Mouse (Mus musculus): ENCODE measurements around the gene Prkg1. TPM values are rescaled to one million over a fixed set of nuclear protein-coding genes. Genes with fewer than 3 reads are reported as not detected.

The Prkg1 gene
- total and polyA plus RNA-seq, 3 experiments: 2.2 to 13.6 (median 11.0) TPM

DNA sequence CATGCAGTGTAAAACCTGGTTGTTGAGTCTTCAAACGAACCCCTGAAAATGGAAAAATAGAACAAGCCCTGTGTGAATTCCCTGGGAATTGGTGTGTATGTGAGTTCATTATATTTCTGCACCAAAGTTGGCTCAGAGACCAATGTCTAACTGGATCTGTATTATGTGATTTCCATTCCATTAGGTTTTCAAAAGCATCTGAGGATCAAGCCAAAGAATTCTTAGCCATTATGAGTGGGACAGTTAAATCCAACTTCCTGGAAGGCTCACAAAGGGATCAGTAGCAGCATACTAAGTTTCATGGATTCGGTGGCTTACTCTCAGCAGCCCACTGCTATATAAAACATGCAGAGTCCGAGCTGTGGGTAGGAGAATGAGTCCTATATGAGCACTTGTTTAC, 1178.5 kb downstream of the Prkg1 start:
- H3K27me3 ChIP-seq (ENCODE audit: control insufficient read depth, insufficient read depth, low read length): no peaks in the 10 kb centered on the region
- no peaks in the 10 kb centered on the region for H3K79me2 ChIP-seq (replicated peaks; ENCODE audit: control insufficient read depth, insufficient read depth, low read length)
- DNase-seq: no peak
- no peaks in the 10 kb centered on the region for H3K36me3 ChIP-seq (ENCODE audit: control insufficient read depth, insufficient read depth, low read length)
- TF ChIP-seq EP300 (IDR thresholded peaks at IDR 0.05; ENCODE audit: insufficient read depth, low read depth, low read length): no peak
- no peak for TF ChIP-seq POLR2A (IDR thresholded peaks at IDR 0.05; ENCODE audit: insufficient read depth, low read depth, low read length)
- no peak for TF ChIP-seq CTCF (IDR thresholded peaks at IDR 0.05)
- no peak overlapping the region for H3K9ac ChIP-seq (ENCODE audit: low read depth, low read length)
- intact Hi-C loops (cut with DNase I): no loop called here
- H3K4me3 ChIP-seq: no peak overlapping the region
- 80% methylated on average over 3 of the region's 3 CpGs for WGBS
- H3K27ac ChIP-seq: no peak overlapping the region
- H3K4me1 ChIP-seq (ENCODE audit: control insufficient read depth, insufficient read depth, low read length): no peaks in the 10 kb centered on the region

DNA sequence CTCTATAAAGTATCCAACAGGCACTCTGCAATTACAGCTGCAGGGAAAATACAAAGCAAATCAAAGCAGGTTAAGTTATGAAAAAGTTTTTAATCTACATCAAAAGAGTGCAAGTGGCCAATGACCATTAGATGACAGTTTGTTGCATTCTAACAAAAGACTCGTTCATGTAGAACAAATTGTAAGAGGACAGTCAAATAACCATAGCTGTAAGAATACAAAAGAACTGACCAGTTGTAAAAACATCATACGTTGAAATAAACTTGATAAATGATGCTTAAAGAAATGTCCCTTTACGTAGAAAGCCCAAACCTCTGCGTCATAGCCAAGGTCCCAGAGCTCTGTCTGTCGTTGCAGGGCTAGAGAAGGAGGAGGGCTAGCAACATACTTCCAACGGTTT, 1200.3 kb downstream of the Prkg1 start:
- TF ChIP-seq POLR2A (IDR thresholded peaks at IDR 0.05; ENCODE audit: insufficient read depth, low read depth, low read length) (no peak), EP300 (IDR thresholded peaks at IDR 0.05; ENCODE audit: insufficient read depth, low read depth, low read length) (no peak), CTCF (IDR thresholded peaks at IDR 0.05) (no peak)
- intact Hi-C loops (cut with DNase I): no loop called here
- no peak overlapping the region for H3K9ac ChIP-seq (ENCODE audit: low read depth, low read length)
- WGBS: 84% methylated on average over 6 of the region's 6 CpGs
- H3K4me3 ChIP-seq: no peak overlapping the region
- no peak for DNase-seq
- H3K27ac ChIP-seq: no peak overlapping the region
- H3K79me2 ChIP-seq (replicated peaks; ENCODE audit: control insufficient read depth, insufficient read depth, low read length): no peaks in the 10 kb centered on the region
- H3K36me3 ChIP-seq (ENCODE audit: control insufficient read depth, insufficient read depth, low read length): no peaks in the 10 kb centered on the region
- H3K27me3 ChIP-seq (ENCODE audit: control insufficient read depth, insufficient read depth, low read length): no peaks in the 10 kb centered on the region
- H3K4me1 ChIP-seq (ENCODE audit: control insufficient read depth, insufficient read depth, low read length): no peaks in the 10 kb centered on the region

DNA sequence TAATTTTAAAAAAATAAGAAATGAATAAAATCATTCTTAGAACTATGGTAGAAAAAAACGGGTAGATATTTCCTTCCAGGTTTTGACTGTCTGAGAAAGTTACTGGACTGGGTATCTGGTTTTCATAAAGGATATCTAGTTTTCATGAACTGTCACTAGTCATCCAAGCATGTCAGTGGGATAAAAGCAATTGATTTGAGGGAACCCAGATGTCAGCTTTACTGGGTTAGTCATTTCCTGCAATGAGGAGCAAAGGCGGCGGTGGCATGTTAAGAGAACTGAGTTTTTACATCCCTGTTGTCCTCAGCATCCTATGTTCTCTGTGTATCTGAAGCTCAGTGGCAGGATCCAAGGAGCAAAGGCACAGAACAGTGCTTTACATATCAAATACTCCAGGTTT, 1201.0 kb downstream of the Prkg1 start:
- no peaks in the 10 kb centered on the region for H3K79me2 ChIP-seq (replicated peaks; ENCODE audit: control insufficient read depth, insufficient read depth, low read length)
- no peak overlapping the region for H3K27ac ChIP-seq
- no peaks in the 10 kb centered on the region for H3K4me1 ChIP-seq (ENCODE audit: control insufficient read depth, insufficient read depth, low read length)
- H3K9ac ChIP-seq (ENCODE audit: low read depth, low read length): no peak overlapping the region
- H3K4me3 ChIP-seq: no peak overlapping the region
- no peaks in the 10 kb centered on the region for H3K27me3 ChIP-seq (ENCODE audit: control insufficient read depth, insufficient read depth, low read length)
- TF ChIP-seq EP300 (IDR thresholded peaks at IDR 0.05; ENCODE audit: insufficient read depth, low read depth, low read length) (no peak), CTCF (IDR thresholded peaks at IDR 0.05) (no peak), POLR2A (IDR thresholded peaks at IDR 0.05; ENCODE audit: insufficient read depth, low read depth, low read length) (no peak)
- DNase-seq: no peak
- H3K36me3 ChIP-seq (ENCODE audit: control insufficient read depth, insufficient read depth, low read length): no peaks in the 10 kb centered on the region
- intact Hi-C loops (cut with DNase I): no loop called here
- WGBS: 53% methylated on average over 3 of the region's 3 CpGs

DNA sequence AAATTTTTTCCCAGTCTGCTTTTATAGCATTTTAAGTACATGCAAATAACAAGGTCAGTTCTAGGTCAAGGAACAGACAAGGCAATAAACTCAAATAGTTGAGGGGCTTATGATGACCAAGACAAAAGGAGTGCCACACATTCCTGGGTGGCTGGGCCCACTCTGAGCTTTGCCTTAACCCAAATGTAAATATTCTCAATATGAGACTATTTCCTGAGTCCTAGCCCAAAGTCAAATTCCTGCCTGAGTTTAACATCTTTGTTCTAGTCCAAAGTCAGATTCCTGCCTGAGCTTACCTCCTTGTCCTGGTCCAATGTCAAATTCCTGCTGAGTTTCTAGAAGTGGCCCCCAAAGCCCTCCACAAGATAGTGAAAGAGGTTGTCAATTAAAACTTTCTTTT, 1206.8 kb downstream of the Prkg1 start:
- H3K36me3 ChIP-seq (ENCODE audit: control insufficient read depth, insufficient read depth, low read length): no peaks in the 10 kb centered on the region
- DNase-seq: no peak
- TF ChIP-seq CTCF (IDR thresholded peaks at IDR 0.05) (no peak), POLR2A (IDR thresholded peaks at IDR 0.05; ENCODE audit: insufficient read depth, low read depth, low read length) (no peak), EP300 (IDR thresholded peaks at IDR 0.05; ENCODE audit: insufficient read depth, low read depth, low read length) (no peak)
- H3K27ac ChIP-seq: no peak overlapping the region
- intact Hi-C loops (cut with DNase I): no loop called here
- H3K4me3 ChIP-seq: no peak overlapping the region
- H3K9ac ChIP-seq (ENCODE audit: low read depth, low read length): no peak overlapping the region
- peaks cover 1% of the 10 kb centered on the region; the same call in 1 of the 2 replicates for H3K4me1 ChIP-seq (ENCODE audit: control insufficient read depth, insufficient read depth, low read length)
- no peaks in the 10 kb centered on the region for H3K79me2 ChIP-seq (replicated peaks; ENCODE audit: control insufficient read depth, insufficient read depth, low read length)
- peaks cover 2% of the 10 kb centered on the region; the same call in 1 of the 2 replicates for H3K27me3 ChIP-seq (ENCODE audit: control insufficient read depth, insufficient read depth, low read length)

DNA sequence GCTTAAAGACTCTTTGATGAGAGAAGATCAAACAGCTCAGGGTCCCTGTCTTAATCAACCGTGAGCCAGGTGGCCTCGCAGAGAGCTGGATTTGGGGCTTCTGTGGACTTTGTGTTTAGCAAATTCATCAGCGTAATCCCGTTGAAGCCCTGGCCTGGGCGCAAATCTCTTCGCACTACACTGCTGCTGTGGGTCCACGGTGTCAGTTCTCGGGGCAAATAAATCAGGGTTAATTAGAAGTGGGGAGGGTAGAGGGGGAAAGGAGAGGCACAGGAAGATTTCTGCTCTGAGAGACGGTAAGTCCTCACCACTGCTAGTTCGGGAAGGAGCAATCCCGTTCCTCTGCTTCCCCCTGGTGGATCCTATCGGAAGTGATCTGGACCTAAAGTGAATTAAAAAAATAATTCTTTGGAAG, 1210.4 kb downstream of the Prkg1 start:
- no peak overlapping the region for H3K27ac ChIP-seq
- peak overlapping the region; percentile 48; the same call in 1 of the 2 replicates for H3K9ac ChIP-seq (ENCODE audit: low read depth, low read length)
- H3K36me3 ChIP-seq (ENCODE audit: control insufficient read depth, insufficient read depth, low read length): no peaks in the 10 kb centered on the region
- 0 out of 2 replicates have a peak, but pooled peaks have one; percentile 18 for TF ChIP-seq EP300 (IDR thresholded peaks at IDR 0.05; ENCODE audit: insufficient read depth, low read depth, low read length)
- TF ChIP-seq POLR2A (IDR thresholded peaks at IDR 0.05; ENCODE audit: insufficient read depth, low read depth, low read length): no peak
- TF ChIP-seq CTCF (IDR thresholded peaks at IDR 0.05): peak; percentile 88
- DNase-seq: peak; percentile 8 to 63
- intact Hi-C loops (cut with DNase I): loop anchor here (1.0 to 5.0 kb wide), 3 partner anchors 127 to 337 kb away; no protein-coding TSS in a partner anchor
- no peak overlapping the region for H3K4me3 ChIP-seq
- H3K4me1 ChIP-seq (ENCODE audit: control insufficient read depth, insufficient read depth, low read length): peaks cover 1% of the 10 kb centered on the region; the same call in 1 of the 2 replicates
- H3K79me2 ChIP-seq (replicated peaks; ENCODE audit: control insufficient read depth, insufficient read depth, low read length): no peaks in the 10 kb centered on the region
- WGBS: 0% methylated on average over 12 of the region's 12 CpGs
- H3K27me3 ChIP-seq (ENCODE audit: control insufficient read depth, insufficient read depth, low read length): peaks cover 2% of the 10 kb centered on the region; the same call in 1 of the 2 replicates

DNA sequence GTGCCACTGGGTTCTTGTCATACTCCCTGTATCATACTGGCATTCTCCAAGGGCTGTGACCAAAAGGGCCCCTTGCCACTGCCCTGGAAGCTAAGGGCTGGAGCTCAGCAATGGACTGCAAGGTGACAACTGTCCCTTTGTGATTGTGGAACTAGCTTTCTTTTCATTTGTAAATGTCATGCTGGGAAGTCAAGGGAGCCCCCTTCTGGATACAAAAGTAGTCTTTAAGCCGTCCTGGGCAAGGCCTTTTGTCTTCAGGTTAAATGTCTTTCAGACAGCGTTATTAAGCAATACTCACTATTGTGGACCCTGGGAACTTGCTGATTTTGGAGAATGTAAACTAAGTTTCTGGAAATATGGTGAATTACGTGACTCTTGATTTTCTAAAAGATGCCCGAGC, 1211.1 kb downstream of the Prkg1 start:
- Histone ChIP-seq H3K36me3 (ENCODE audit: control insufficient read depth, insufficient read depth, low read length) (no peaks in the 10 kb centered on the region), H3K27ac (no peak overlapping the region), H3K27me3 (ENCODE audit: control insufficient read depth, insufficient read depth, low read length) (peaks cover 4% of the 10 kb centered on the region), H3K4me1 (ENCODE audit: control insufficient read depth, insufficient read depth, low read length) (peaks cover 1% of the 10 kb centered on the region; the same call in 1 of the 2 replicates), H3K79me2 (replicated peaks; ENCODE audit: control insufficient read depth, insufficient read depth, low read length) (no peaks in the 10 kb centered on the region), H3K9ac (ENCODE audit: low read depth, low read length) (no peak overlapping the region), H3K4me3 (no peak overlapping the region)
- intact Hi-C loops (cut with DNase I): loop anchor here (1.0 to 5.0 kb wide), 3 partner anchors 126 to 336 kb away; no protein-coding TSS in a partner anchor
- 39% methylated on average over 4 of the region's 4 CpGs for WGBS
- DNase-seq: no peak
- TF ChIP-seq POLR2A (IDR thresholded peaks at IDR 0.05; ENCODE audit: insufficient read depth, low read depth, low read length) (no peak), EP300 (IDR thresholded peaks at IDR 0.05; ENCODE audit: insufficient read depth, low read depth, low read length) (no peak), CTCF (IDR thresholded peaks at IDR 0.05) (no peak)
